Mouse (Mus musculus) lung, embryonic 14.5 days (tissue): Measurements from ENCODE around the gene Ift57. TPM values are rescaled to one million over a fixed set of nuclear protein-coding genes. Genes with fewer than 3 reads are reported as not detected.

Experiments used
- ATAC-seq: fragments of 200-750 bp; cut with Nextera tagmentation; 2 replicates; pipeline ENCODE4 v1.8.0; 2017; ENCODE audit warnings: mild to moderate bottlenecking, moderate TSS enrichment, moderate library complexity; ENCODE audit not compliant: insufficient read depth
- DNase-seq: peaks from one replicate; pipeline ENCODE4 v3.0.0-alpha.2; 2015
- H3K27ac ChIP-seq: fragments of 300-500 bp; sonication (generic); 2 replicates; pipeline ENCODE4 v1.5.1; 2014; ENCODE audit warnings: low read depth, mild to moderate bottlenecking, moderate library complexity
- H3K27me3 ChIP-seq: fragments of 300-500 bp; sonication (generic); 2 replicates; pipeline ENCODE4 v1.6.1; 2014; ENCODE audit warnings: low read length, control low read depth; ENCODE audit not compliant: insufficient read depth
- H3K36me3 ChIP-seq: fragments of 300-500 bp; sonication (generic); 2 replicates; pipeline ENCODE4 v1.6.1; 2014; ENCODE audit warnings: control low read depth; ENCODE audit not compliant: insufficient read depth
- H3K4me1 ChIP-seq: fragments of 300-500 bp; sonication (generic); 2 replicates; pipeline ENCODE4 v1.6.1; 2014; ENCODE audit warnings: antibody characterized with exemption, control low read depth; ENCODE audit not compliant: insufficient read depth
- H3K4me2 ChIP-seq: fragments of 300-500 bp; sonication (generic); 2 replicates; pipeline ENCODE4 v1.6.1; 2014; ENCODE audit warnings: mild to moderate bottlenecking
- H3K4me3 ChIP-seq: fragments of 300-500 bp; sonication (generic); 2 replicates; pipeline ENCODE4 v1.5.1; 2014; ENCODE audit warnings: low read depth, low read length
- H3K9ac ChIP-seq: fragments of 300-500 bp; sonication (generic); 2 replicates; pipeline ENCODE4 v1.6.1; 2014
- H3K9me3 ChIP-seq: fragments of 300-500 bp; sonication (generic); 2 replicates; pipeline ENCODE4 v1.6.1; 2016; ENCODE audit warnings: low read depth, low read length, control low read depth
- CTCF ChIP-seq: IDR thresholded peaks from 2 replicates; pipeline ENCODE4 v1.5.1; 2016; ENCODE audit warnings: antibody characterized with exemption, low read depth
- WGBS: fragments of 180-500 bp; shearing (Covaris S2); extraction: QIAGEN DNeasy Blood & Tissue Kit; methylation state at CpG from one replicate; pipeline ENCODE4 v1.1.7; 2014; 5-methylcytosine and 5-hydroxymethylcytosine counted together
- polyA plus RNA-seq: library from polyadenylated mRNA; unstranded; fragments of >200 nt; fragmentation: Nextera tagmentation; extraction: Ambion mirVana; gene quantifications from 2 replicates; pipeline ENCODE4 v1.2.1, GENCODE M21; 2014

Gene Ift57
- polyA plus RNA-seq, 1 experiment from 2014 or later: 31.9 TPM

- H3K9me3 ChIP-seq: no peaks in the 10 kb centered on the region
- H3K4me2 ChIP-seq: no peak overlapping the region
- H3K4me3 ChIP-seq: no peak overlapping the region
- 58% methylated on average over 10 of the region's 10 CpGs for WGBS
- H3K27ac ChIP-seq: no peak overlapping the region
- H3K27me3 ChIP-seq: no peaks in the 10 kb centered on the region
- no peaks in the 10 kb centered on the region for H3K4me1 ChIP-seq
- DNase-seq (peak; percentile 57), ATAC-seq (peak; percentile 65)
- no peak overlapping the region for H3K9ac ChIP-seq
- H3K36me3 ChIP-seq: no peaks in the 10 kb centered on the region
- TF ChIP-seq CTCF: no peak
These were observed 114.0 kb downstream of the Ift57 start for GRCm38 (mm10) chr16:49812821-49813616.

DNA sequence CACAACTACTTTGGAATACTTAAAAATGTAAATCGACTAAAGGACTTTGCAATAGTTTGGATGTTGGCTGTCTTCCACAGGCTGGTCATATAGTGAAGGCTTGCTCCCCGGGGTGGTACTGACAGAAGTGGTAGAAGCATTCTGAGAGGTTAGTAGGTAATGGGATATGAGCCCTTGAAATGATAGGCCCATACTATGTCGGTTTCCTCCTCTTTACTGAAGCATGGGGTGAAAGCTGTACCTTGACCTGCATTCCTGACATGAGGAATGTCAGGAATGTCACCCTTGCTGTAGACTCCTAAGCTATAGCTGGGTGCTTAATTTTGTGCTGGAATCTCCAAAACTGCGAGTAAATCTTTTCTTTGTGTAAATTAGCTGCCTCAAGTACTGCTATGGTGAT, 115.4 kb downstream of the Ift57 start:
- Histone ChIP-seq H3K9me3 (no peaks in the 10 kb centered on the region), H3K27me3 (no peaks in the 10 kb centered on the region), H3K27ac (no peak overlapping the region), H3K36me3 (no peaks in the 10 kb centered on the region), H3K4me1 (no peaks in the 10 kb centered on the region), H3K4me2 (no peak overlapping the region), H3K9ac (no peak overlapping the region), H3K4me3 (no peak overlapping the region)
- 44% methylated on average over 4 of the region's 4 CpGs for WGBS
- DNase-seq: peak; percentile 34
- peak; percentile 70; the same call in 1 of the 2 replicates for ATAC-seq
- TF ChIP-seq CTCF: no peak

Other genes with a start within 250 kb of the Ift57 start
- gene Cd47, start 101.3 kb downstream of the Ift57 start, polyA plus RNA-seq: 96.3 and 104 TPM in 2 replicates